Mouse (Mus musculus) bone marrow macrophage, adult 2 months (primary cell): Measurements from ENCODE around the gene Nudt2. TPM values are rescaled to one million over a fixed set of nuclear protein-coding genes. Genes with fewer than 3 reads are reported as not detected.

Source experiments
- H3K27ac ChIP-seq: 2 replicates; pipeline ENCODE4 v1.5.1; 2012; ENCODE audit warnings: low read depth, low read length; ENCODE audit not compliant: insufficient read depth
- H3K4me1 ChIP-seq: 2 replicates; pipeline ENCODE4 v1.6.1; 2012; ENCODE audit warnings: low read length; ENCODE audit not compliant: control insufficient read depth, insufficient read depth
- H3K4me3 ChIP-seq: 2 replicates; pipeline ENCODE4 v1.5.1; 2012; ENCODE audit warnings: mild to moderate bottlenecking, low read length, moderate library complexity; ENCODE audit not compliant: insufficient read depth
- CTCF ChIP-seq: IDR thresholded peaks from 2 replicates; pipeline ENCODE4 v1.5.1; 2012; ENCODE audit warnings: low read depth, mild to moderate bottlenecking, low read length, moderate library complexity
- POLR2A ChIP-seq: IDR thresholded peaks from 2 replicates; pipeline ENCODE4 v1.6.1; 2012; ENCODE audit warnings: mild to moderate bottlenecking, low read depth, low read length, borderline replicate concordance
- polyA plus RNA-seq: library from polyadenylated mRNA; stranded (reverse); fragments of >200 nt; gene quantifications from 2 replicates; pipeline ENCODE4 v1.2.4, GENCODE M21; 2012; ENCODE audit not compliant: missing spikeins, insufficient read depth, insufficient read length

The Nudt2 gene
- polyA plus RNA-seq = 28.7 and 29.4 TPM in 2 replicates

DNA sequence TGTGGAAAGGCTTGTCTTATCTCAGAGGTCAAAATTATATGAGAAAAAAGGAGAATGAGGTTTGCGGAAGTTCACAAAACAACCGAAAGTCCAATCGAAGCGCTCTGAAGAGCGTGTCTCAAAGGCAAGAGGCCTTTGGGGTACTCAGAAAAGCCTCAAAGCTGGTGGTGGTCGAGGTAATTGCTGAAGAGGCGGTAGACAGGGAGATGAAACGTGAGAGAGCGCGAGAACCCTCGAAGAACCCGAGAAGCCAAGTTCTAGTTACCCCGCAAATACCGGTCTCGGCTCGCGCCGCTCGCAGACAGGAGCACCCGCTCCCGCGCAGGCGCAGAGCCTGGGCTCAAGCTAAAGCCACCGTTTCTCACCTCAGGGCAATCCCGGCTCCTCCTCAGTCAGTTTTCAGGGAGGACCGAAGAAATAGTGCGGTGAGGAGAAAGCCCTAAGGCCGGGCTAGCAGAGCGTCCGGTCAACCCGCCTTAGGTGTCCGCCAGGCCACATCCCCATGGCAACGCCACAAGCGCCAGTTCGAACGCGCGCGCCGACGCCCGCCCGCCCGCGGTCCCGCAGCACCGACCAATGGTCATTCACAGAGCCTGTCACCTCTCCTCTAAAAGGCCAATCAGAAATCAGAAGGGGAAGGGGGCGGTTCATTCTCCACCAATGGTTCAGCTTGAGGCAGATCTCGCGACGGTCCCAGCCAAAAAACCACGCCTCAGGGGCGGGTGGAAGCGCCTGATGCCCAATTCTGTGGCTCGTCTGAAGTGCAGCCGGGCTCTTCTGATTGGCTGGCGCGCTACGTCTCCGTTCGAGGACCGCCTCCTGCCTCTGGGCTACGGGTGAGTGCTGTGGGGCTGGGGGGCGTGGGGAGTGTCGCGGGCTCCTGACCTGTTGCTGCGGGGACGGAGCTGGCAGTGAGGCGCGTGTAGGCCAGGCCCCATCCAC is at the start of gene Nudt2, which contains the start of gene Kif24:
Gene Nudt2, plus strand, starts transcription at position 807 of the 942 bp plus-strand sequence.
Gene Kif24, minus strand, starts transcription at position 543 of the 942 bp plus-strand sequence.
- Histone ChIP-seq H3K4me1 (peaks cover 15% of the 10 kb centered on the region), H3K4me3 (peak within 1 kb of the TSS; percentile 90), H3K27ac (peak within 1 kb of the TSS; percentile 57)
- TF ChIP-seq CTCF (no peak), POLR2A (no peak)

DNA sequence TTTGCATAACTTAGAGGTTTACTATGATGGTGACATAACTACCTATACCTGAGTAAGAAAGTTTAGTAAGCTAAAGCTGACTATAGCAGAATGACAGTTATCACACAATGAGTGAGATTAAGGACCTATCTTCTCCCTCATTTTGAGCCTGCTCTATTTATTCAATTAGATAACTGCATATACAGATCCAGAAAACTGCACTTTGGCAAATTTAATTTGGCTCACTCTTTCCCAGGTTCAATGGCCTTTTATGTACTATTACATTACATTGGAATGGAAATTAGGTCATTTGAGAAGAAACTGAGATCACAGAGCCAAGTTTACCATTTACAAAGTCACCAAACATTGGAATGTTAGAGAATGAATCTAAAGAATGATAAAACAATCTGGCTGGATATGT is 48.0 kb upstream of the Nudt2 start:
- TF ChIP-seq POLR2A (no peak), CTCF (no peak)
- Histone ChIP-seq H3K4me1 (no peaks in the 10 kb centered on the region), H3K4me3 (no peak overlapping the region), H3K27ac (no peak overlapping the region)

DNA sequence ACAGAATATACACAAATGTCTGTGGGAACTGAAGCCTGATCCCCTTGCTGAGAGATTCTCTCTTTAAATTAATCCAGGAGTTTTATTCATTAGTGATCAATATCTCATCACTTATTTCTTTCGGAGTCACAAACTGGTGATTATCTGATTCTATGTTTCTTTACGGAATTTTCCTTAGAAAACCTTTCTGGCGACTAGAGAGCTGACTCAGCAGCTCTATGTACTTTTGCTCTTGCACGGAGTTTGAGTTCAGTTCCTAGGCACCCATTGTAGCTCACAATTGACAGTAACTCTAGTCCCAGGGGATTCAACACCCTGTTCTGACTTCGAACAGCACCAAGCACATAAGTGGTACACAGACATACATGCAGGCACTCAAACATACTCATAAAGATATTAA is 26.0 kb upstream of the Nudt2 start:
- no peak overlapping the region for H3K4me3 ChIP-seq
- H3K27ac ChIP-seq = no peak overlapping the region
- no peak for TF ChIP-seq POLR2A
- TF ChIP-seq CTCF = no peak
- H3K4me1 ChIP-seq = no peaks in the 10 kb centered on the region

DNA sequence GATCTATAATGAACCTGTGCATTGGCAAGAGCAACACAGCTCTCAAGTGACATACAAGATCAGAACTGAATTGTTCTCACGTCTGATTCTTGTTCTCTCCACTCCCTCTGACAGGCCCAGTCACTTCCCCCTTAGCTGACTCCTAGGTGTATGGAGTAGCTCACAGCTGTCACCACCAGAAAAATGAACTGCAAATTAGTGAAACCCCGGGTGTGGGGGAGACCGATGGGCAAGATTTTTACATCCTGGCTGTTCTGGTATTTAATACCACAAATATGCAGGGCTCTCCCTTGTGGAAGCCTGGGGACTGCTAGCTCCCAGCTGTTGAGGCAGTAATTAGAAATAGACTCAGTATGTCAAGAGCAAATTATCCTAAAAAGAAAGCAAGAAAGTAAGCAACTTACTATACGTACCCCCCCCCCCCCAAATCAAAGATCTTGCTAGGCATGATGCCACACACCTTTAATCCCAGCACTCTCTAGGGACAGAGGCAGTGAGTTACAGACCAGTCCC is 22.1 kb upstream of the Nudt2 start:
- TF ChIP-seq POLR2A (no peak), CTCF (no peak)
- Histone ChIP-seq H3K4me3 (no peak overlapping the region), H3K27ac (no peak overlapping the region), H3K4me1 (no peaks in the 10 kb centered on the region)

DNA sequence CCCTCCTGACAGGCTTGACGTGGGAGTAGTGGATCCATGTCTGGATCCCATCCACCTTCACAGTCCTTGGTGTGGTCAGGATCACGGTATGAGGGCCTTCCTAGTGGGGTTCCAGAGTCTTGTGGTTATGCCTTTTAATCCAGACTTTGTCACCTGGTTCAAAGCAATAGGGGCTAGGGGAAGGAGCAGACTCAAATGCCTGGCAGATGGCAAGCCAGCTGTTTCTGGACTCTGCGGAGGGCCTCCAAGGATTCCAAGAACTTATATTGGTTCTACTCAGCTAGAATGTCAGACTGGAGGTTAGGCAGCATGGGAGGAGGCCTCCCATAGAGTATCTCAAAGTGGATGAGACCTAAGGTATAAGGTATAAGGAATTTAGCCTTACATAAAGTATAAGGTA is 17.4 kb upstream of the Nudt2 start:
- Histone ChIP-seq H3K4me3 (no peak overlapping the region), H3K27ac (no peak overlapping the region), H3K4me1 (no peaks in the 10 kb centered on the region)
- no peak for TF ChIP-seq POLR2A
- no peak for TF ChIP-seq CTCF

DNA sequence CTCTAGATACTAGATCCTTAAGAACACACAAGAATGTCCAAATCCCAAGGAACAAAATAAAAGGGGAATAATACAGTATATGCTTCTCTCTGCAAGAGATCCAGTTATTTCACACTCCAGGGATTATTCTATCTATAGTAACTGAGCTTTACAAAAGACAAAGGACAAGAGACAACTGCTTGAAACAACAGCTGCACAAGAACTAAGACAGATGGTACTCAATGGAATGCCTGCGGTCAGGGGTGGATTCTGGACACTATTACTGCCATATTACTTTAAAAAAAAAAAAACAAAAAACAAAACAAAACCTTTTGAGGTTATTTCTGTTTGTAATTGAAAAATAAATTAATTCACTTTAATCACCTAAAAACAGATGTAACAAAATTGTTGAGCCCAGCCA is 4.3 kb upstream of the Nudt2 start:
- TF ChIP-seq CTCF (no peak), POLR2A (no peak)
- no peak overlapping the region for H3K27ac ChIP-seq
- peaks cover 8% of the 10 kb centered on the region for H3K4me1 ChIP-seq
- H3K4me3 ChIP-seq = no peak overlapping the region

DNA sequence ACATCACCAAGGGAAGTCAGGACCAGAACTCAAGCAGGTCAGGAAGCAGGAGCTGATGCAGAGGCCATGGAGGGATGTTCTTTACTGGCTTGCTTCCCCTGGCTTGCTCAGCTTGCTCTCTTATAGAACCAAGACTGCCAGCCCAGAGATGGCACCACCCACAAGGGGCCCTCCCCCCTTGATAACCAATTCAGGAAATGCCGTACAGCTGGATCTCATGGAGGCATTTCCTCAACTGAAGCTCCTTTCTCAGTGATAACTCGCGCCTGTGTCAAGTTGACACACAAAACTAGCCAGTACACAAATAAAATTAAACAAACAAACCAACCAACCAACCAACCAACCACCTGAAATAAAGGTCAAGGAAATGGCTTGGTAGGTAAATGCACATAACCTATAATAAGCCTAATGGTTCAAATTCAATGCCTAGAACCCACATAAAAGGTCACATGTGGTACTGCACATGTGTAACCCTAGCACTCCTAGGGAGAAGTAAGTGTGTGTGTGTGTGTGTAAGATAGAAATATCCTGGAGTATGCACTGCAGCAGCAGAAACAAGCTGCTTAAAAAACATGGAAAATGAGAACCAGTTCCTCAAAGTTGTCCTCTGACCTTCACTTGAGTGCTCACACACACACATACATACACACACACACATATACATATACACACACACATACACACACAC is 1.8 kb upstream of the Nudt2 start:
- peak overlapping the region; percentile 57 for H3K27ac ChIP-seq
- peak overlapping the region; percentile 86 for H3K4me3 ChIP-seq

DNA sequence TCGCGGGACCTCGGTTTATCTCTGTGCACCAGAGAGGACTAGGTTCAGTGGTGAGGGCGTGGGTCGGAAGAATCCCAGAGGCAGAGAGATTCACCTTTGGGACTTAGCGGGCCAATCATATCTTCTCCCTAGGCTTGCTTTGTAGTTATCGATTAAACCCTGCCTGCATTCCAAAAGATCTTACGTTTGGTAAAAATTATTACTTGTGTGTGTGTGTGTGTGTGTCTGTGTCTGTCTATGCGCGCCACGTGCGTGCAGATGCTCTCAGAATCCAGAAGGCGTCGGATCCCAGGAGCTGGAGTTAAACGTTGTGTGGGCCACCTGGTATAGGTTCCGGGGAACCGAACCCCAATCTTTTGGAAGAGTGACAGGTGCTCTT is 325 bp downstream of the Nudt2 start:
- Histone ChIP-seq H3K4me1 (peaks cover 16% of the 10 kb centered on the region), H3K4me3 (peak overlapping the region; percentile 90), H3K27ac (peak overlapping the region; percentile 27; the same call in 1 of the 2 replicates)
- TF ChIP-seq CTCF (no peak), POLR2A (no peak)

More for the DNA sequence above, 1.8 kb upstream of the Nudt2 start:
- H3K4me1 ChIP-seq = peaks cover 11% of the 10 kb centered on the region

DNA sequence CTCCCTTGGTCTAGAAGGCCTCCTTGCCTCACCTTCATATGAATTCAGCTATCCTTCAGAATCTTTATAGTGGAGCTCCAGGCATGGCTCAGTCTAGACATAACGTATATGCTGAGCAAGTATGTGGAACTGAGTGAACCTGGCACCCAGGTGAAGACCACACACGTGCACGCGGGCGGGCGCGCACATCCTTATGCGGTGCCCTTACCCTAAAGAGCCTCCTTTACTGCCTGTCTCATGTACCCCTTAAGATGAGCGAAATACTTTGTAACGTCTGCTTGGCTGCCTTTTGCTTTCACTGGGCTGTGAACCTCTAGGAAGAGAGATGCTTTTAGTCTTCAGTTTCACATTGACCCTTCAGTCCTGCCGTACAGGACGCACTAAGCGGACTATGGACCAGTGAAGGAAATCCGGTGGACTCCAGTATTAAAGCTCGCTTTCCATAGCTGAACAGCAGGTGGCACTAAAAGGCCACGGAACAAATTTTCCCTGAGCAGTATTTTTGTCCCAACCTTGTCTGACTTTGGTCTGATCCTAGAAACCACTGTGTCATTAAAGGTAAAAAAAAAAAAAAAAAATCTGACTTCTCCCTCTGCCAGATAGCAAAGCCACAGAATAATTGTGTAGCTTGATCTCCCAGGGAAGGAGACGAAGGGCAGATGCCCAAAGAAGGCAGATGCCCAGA is 3.6 kb downstream of the Nudt2 start:
- TF ChIP-seq CTCF (peak; percentile 11; the same call in 1 of the 2 replicates), POLR2A (no peak)
- H3K4me1 ChIP-seq = peaks cover 8% of the 10 kb centered on the region
- peak overlapping the region; percentile 58 for H3K27ac ChIP-seq
- peak overlapping the region; percentile 2; the same call in 1 of the 2 replicates for H3K4me3 ChIP-seq
